Mouse (Mus musculus): Measurements from ENCODE around the gene Mfsd4b4.
"Not testable (repeated sequence)": the region's sequence is repeated elsewhere in the genome, so short reads cannot be mapped to it uniquely, and the experiment has no call there.

Gene Mfsd4b4

GRCm38 (mm10) chr10:39898874-39899371 is at the start of gene Mfsd4b4:
Mfsd4b4 (minus strand) TSS chr10:39899238.
- peak; percentile 94 to 96 for DNase-seq

GRCm38 (mm10) chr10:39947195-39947594 is 48.2 kb upstream of the Mfsd4b4 start:
- not testable (repeated sequence) for DNase-seq

- no peak for DNase-seq
Observed at GRCm38 (mm10) chr10:39936553-39936952, 37.5 kb upstream of the Mfsd4b4 start.

GRCm38 (mm10) chr10:39926616-39927139 is 27.6 kb upstream of the Mfsd4b4 start, which contains the start of gene Mfsd4b2:
Mfsd4b2 (minus strand) TSS chr10:39926923.
- DNase-seq: peak; percentile 21 to 52

- DNase-seq: not testable (repeated sequence)
Observed at GRCm38 (mm10) chr10:39924556-39924955, 25.5 kb upstream of the Mfsd4b4 start.

GRCm38 (mm10) chr10:39912616-39913015 is 13.6 kb upstream of the Mfsd4b4 start:
- no peak for DNase-seq

GRCm38 (mm10) chr10:39908768-39909441 is 9.9 kb upstream of the Mfsd4b4 start:
- DNase-seq: peak in 1 of 2 experiments; percentile 32

- peak; percentile 63 to 77 for DNase-seq
Observed at GRCm38 (mm10) chr10:39906799-39907658, 8.0 kb upstream of the Mfsd4b4 start.

GRCm38 (mm10) chr10:39904191-39904590 is 5.2 kb upstream of the Mfsd4b4 start:
- DNase-seq: no peak

- DNase-seq: peak in 1 of 2 experiments; percentile 29
Observed at GRCm38 (mm10) chr10:39896503-39896902, 2.5 kb downstream of the Mfsd4b4 start.

- DNase-seq: peak; percentile 41 to 44
Observed at GRCm38 (mm10) chr10:39893702-39894697, 5.0 kb downstream of the Mfsd4b4 start.

GRCm38 (mm10) chr10:39888621-39889020 is 10.4 kb downstream of the Mfsd4b4 start:
- peak; percentile 23 to 41 for DNase-seq

GRCm38 (mm10) chr10:39865509-39865908 is 33.5 kb downstream of the Mfsd4b4 start:
- no peak for DNase-seq

GRCm38 (mm10) chr10:39842621-39843020 is 56.4 kb downstream of the Mfsd4b4 start:
- DNase-seq: no peak

All from kidney, postnatal 36 days (tissue).